11 mouse cellular contexts compared by ENCODE assay signal in genomic region chr13:83020829-83021228, GRCm38 (mm10).
DNase-seq lines count a peak whose midpoint lies in the region; ATAC-seq and TF ChIP-seq lines count a peak whose summit lies in the region.
"Had no signal": no experiment of that assay in that cellular context is flagged by ENCODE, and none has a peak within 500 bp of the region (broad histone marks: within the 10 kb centered on the region; RNA-seq: fewer than 3 reads in every experiment).

No protein-coding gene starts in this region.

- ATAC-seq in liver, postnatal 0 days: peak; percentile 19; the same call in 1 of the 2 replicates
- ATAC-seq: intestine, embryonic 15.5 days had no signal

- H3K4me1 ChIP-seq in liver, postnatal 0 days (ENCODE audit: insufficient read depth): no peaks in the 10 kb centered on the region
- H3K4me1 ChIP-seq: intestine, embryonic 15.5 days had no signal

- H3K4me3 ChIP-seq in liver, postnatal 0 days (ENCODE audit: low read depth, low read length): no peak overlapping the region
- H3K4me3 ChIP-seq: embryonic facial prominence, embryonic 13.5 days; intestine, embryonic 15.5 days had no signal

- no peak for DNase-seq in liver, postnatal 0 days
- no peak for DNase-seq in liver
- peak; percentile 47 for DNase-seq in MEL-GATA-1-ER (ENCODE audit: extremely low read depth, low read depth)
- DNase-seq in kidney, adult 8-10 months: peak; percentile 8 to 20
- DNase-seq in natural killer cell, adult 2 months (ENCODE audit: low spot score in 2 of 2): peak; percentile 0 to 53
- DNase-seq in ovary, postnatal 14 days (ENCODE audit: low spot score): no peak
- DNase-seq in embryo, embryonic 11 days: no peak
- no peak for DNase-seq in layer of hippocampus, adult 11-12 months (ENCODE audit: low spot score)
- DNase-seq: cerebellum, adult 2 months had no signal

- WGBS in liver, postnatal 0 days (ENCODE audit: insufficient replicate concordance): 30% methylated on average over 3 of the region's 3 CpGs

- H3K27me3 ChIP-seq in liver, postnatal 0 days (ENCODE audit: insufficient read depth, low read length): no peaks in the 10 kb centered on the region
- H3K27me3 ChIP-seq: embryonic facial prominence, embryonic 13.5 days; intestine, embryonic 15.5 days had no signal

- TF ChIP-seq EP300 in liver, postnatal 0 days (IDR thresholded peaks at IDR 0.05; ENCODE audit: low read depth): no peak

- no peaks in the 10 kb centered on the region for H3K9me3 ChIP-seq in liver, postnatal 0 days (ENCODE audit: low read length)
- H3K9me3 ChIP-seq: embryonic facial prominence, embryonic 13.5 days; intestine, embryonic 15.5 days had no signal

- no peak for TF ChIP-seq CTCF in liver, postnatal 0 days (IDR thresholded peaks at IDR 0.05; ENCODE audit: low read depth)

- H3K4me2 ChIP-seq in liver, postnatal 0 days (ENCODE audit: low read depth, low read length): no peak overlapping the region
- H3K4me2 ChIP-seq: embryonic facial prominence, embryonic 13.5 days; intestine, embryonic 15.5 days had no signal

- H3K36me3 ChIP-seq in liver, postnatal 0 days (replicated peaks; ENCODE audit: insufficient read depth, low read length): no peaks in the 10 kb centered on the region
- H3K36me3 ChIP-seq: embryonic facial prominence, embryonic 13.5 days; intestine, embryonic 15.5 days had no signal

- no peak overlapping the region for H3K9ac ChIP-seq in liver, postnatal 0 days (replicated peaks)
- H3K9ac ChIP-seq: embryonic facial prominence, embryonic 13.5 days; intestine, embryonic 15.5 days had no signal

- H3K27ac ChIP-seq in liver, postnatal 0 days (ENCODE audit: low read depth): no peak overlapping the region
- H3K27ac ChIP-seq: embryonic facial prominence, embryonic 13.5 days; intestine, embryonic 15.5 days had no signal

Comparison
In these comparisons a context has a peak if more than half of its experiments do, and no peak if none do; other contexts are left out.
1. DNase-seq: peak in MEL-GATA-1-ER (single experiment), kidney, adult 8-10 months (2 of 2) and natural killer cell, adult 2 months (2 of 2); none in liver, postnatal 0 days (single experiment), liver (single experiment), ovary, postnatal 14 days (single experiment), embryo, embryonic 11 days (single experiment) and layer of hippocampus, adult 11-12 months (single experiment).